Mouse (Mus musculus): ENCODE measurements at regions not wholly inside any gene's neighbourhood (a gene's known extent, or its start where the extent isn't known, plus 50 kb on each side); places are given as distances from the start of the nearest gene placed in this dataset.

GRCm38 (mm10) chr8:7919416-7919815 is 741.6 kb downstream of the Efnb2 start:
- TF ChIP-seq CTCF (IDR thresholded peaks at IDR 0.05; ENCODE audit: borderline replicate concordance, extremely low read depth, insufficient read depth, insufficient read length) (no peak), POLR2A (IDR thresholded peaks at IDR 0.05; ENCODE audit: borderline replicate concordance, extremely low read depth, insufficient read depth, insufficient read length, poor library complexity, severe bottlenecking) (no peak)
